Mouse (Mus musculus) heart, postnatal 25 days (tissue): ENCODE data around the gene Unc5c. TPM values are rescaled to one million over a fixed set of nuclear protein-coding genes. Genes with fewer than 3 reads are reported as not detected.

Experiments
- DNase-seq: peaks from one replicate; pipeline ENCODE4 v3.0.0; 2022; ENCODE audit warnings: low spot score
- intact Hi-C: fragments of 180-260 bp; cut with DNase I; formaldehyde crosslinking; loops from one replicate; pipeline ENCODE4 v1.15.1; 2025
- total RNA-seq, 2 experiments: library from RNA; stranded (reverse); gene quantifications; 2 replicates each; pipeline ENCODE4 v1.2.3; 2021

The Unc5c gene
- total RNA-seq, 2 experiments from 2014 or later = 0.16 to 0.25 TPM

DNA sequence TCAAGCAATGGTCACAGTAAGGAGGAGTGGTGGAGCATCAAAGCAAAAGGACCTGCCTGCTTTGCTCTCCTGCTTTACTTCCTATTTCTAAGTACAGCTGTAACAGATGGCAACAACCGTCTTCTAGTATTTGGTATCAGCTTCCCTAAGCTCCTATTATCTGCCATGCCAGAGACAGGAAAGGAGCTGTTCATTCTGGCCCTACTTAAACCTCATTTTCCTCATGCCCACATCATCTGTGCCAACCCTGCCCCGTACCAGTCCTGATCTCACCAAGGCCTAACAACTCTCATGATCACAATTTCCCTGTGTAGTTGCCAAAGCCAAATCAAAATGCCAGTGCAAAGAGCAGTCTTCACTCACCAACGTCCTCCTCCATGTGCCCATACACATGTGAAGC lies 226.4 kb downstream of the Unc5c start:
- DNase-seq = no peak
- intact Hi-C loops = no loop called here

DNA sequence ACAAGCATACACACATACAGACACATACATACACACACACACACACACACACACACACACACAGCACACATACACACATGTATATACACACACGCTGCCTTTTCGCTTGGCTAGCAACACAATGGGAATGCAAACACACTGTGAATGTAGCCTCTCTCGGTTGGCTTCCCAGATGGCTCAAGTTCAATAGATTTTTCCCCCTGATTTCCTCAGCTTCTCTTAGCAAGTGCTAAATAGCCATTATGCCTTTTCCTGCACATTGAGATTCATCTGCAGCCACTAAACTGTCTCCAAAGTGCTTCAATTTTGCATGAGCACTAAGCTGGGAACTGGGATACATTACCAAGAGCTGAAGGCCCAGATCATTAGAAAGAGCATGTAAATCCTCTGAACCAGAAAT lies 226.8 kb downstream of the Unc5c start:
- intact Hi-C loops = no loop called here
- no peak for DNase-seq

DNA sequence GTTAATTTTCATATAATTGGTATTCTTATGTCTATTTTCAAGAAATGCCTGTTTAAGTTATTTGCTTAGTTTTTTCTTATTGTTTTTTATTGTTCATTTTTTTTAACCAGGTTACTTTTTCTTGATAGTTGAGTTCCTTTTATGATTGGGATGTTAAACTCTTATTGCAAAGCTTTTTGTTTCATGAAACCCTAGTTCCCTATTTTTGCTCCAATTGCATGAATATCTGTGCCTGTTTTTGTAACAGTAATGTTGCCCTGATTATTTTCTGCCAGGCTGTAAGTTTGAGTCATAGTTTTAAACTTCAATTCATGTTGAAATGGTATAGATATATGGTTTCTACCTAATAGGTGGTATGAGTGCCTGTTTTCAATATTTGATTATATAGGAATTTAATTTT lies 234.2 kb downstream of the Unc5c start:
- DNase-seq = no peak
- intact Hi-C loops = no loop called here

DNA sequence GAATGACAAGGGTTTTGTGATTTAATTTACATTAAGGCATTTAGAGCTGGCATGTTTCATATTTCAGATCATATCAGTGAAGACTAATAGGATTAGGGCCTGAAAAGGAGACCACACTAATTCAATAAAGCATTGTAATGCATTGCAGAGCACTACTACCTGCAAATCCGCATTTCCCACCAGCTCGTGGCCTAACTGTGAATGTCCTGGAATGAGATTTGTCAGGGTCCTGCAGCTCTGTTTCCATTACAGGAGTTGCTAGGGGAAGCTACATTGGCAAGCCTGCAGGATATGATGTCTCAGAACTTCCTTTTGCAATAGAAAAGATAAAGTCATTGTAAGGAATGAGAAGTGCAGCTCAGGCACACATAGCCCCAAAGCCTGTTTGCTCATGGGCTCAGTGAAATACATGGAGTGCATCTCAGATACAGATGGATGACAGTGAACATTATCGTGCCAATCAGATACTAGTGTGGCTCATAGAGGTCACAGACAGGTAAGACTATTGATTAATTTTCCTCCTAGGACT lies 236.4 kb downstream of the Unc5c start:
- no peak for DNase-seq

DNA sequence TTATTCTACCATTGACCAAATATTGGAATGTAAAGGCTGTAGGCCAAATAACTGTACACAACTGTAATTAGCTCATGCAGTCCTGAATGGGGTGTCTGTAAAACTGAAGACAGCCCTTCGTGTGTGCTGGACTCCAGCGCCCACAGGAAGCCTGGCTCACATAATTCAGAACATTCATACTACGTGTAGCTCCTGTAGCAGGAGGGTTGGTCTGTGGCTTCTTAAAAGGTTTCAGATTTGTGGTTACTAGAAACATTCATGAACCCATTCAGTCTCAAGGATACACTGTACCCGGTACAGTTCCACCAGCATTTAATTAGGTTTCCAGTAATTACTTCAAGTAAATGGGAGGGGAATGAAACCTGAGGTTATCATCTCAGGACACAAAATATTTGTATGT lies 246.6 kb downstream of the Unc5c start:
- intact Hi-C loops = no loop called here
- no peak for DNase-seq

More for the DNA sequence above, 236.4 kb downstream of the Unc5c start:
- intact Hi-C loops = no loop called here

DNA sequence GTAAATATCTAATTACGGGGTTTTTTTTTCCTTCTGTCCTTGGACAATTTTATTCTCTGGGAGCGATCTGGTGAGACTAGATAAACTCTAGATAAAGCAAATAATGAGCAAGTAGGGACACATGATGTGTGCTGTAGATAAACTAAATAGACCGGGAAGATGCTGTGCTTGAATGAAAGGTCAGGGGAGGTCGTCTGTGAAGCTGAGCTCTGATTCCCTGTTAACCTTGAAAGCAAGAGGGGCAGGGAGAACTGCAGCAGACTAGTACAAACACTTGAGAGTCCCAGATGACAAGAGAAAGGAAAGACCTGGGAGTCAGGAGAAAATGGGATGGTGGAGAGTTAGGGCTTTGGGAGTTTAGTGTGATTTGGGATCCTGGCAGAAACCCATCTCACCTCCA lies 251.4 kb downstream of the Unc5c start:
- intact Hi-C loops = no loop called here
- DNase-seq = no peak

DNA sequence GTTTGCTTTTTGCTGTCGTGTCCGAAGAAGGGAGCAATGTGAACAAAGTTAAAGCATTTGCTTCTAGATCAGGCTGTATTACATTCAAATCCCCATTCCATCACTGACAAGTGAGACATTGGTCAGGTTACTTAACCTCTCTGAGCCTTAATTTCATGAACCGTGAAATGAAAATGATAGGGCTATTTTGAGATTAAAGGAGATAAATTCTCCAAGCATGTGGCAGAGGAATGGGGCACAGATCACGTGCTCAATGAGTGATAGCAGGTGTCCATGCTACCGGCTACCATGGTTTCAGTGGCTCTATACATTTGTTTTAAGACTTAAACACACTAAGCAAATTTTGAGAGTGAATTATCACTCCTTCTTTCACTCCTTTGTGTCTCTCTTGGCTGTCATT lies 254.0 kb downstream of the Unc5c start:
- no peak for DNase-seq
- intact Hi-C loops = no loop called here

DNA sequence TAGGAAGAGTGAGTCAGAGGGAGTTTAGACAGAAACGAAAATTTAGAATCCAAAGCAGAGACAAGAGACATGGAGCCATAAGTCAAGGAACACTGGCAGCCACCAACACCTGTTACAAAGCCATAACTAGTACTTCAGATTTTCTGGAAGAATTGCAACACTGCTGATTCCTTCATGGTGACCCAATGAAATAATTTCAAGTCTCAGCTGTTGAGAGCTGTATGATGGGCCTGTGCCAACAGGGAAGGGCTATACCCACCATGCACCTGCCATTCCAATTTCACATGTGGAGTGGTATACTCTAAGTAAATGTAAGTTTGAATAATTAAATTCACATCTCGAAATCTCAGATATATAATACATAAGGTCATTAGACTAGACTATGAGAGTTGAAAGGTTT lies 259.5 kb downstream of the Unc5c start:
- intact Hi-C loops = no loop called here
- DNase-seq = no peak

DNA sequence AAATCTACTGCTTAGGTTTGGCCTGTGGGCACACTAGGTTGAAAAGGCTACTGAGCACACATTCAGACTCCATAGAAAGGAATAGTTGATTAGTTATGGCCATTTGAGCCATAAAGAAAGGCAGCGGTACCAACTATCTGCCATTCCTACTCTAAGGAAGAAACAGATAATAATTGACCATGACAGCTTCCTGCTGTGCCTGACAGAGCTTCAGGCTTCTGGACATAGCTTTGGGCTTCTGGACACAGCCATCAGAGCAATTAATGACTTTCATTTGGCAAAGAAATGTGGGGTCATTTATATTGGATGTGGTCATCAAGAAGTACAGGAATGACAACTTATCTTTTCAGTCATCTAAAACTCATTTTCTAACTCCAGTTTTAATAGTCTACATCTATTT lies 260.4 kb downstream of the Unc5c start:
- DNase-seq = no peak
- intact Hi-C loops = no loop called here

DNA sequence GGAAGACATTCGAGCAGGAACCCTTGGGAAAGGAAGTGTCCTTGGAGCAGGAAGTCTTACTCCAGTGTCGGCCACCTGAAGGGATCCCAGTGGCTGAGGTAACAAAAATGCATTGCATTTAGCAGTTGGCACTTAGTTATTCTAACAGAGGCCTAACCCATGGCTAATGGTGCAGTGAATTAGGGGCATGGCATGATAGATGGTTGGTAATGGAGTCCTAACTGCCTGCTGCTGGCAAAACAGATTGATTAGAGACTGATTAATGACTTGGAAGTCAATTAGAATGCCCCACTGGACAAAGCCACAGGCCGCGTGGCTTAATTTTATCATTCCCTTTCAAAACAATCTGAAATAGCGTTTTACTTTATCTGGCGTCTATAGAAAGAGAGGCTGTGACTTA lies 268.8 kb downstream of the Unc5c start:
- intact Hi-C loops = no loop called here
- no peak for DNase-seq

DNA sequence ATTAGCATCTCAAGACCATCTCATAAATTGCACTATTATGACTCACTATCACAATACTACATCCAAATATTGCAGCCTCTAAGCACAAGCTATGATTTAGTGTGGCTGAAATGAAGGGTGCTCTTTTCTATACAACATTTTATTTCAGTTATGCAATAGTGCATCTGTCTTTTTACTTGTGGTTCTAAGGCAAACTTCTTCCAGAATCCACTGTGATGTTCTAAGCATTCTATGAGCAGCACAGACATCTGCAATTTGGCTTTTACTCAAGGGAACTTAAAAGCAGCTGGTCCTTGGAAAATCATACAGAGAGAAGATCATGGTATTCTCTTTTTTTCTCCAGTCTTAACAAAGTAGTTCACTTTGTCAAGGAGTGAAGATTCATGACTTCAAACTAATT lies 270.3 kb downstream of the Unc5c start:
- no peak for DNase-seq
- intact Hi-C loops = no loop called here

DNA sequence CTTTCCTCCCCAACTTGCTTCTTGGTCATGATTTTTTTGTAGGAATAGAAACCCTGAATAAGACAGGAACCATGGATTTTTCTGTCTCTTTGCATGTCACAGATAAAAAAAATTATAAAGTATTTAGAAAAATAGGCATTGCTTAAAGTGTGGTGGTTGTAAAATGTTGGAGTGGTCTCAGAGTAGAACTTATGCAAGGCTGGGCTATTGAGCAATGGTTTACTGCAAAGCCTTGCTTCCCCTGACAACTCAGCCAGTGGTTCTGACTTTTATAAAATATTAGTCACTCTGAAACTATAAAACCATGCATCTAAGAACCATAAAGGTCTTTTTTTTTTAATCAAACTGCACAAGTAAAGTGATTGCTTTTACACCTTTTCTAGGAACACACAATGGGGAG lies 280.3 kb downstream of the Unc5c start:
- intact Hi-C loops = no loop called here
- no peak for DNase-seq

DNA sequence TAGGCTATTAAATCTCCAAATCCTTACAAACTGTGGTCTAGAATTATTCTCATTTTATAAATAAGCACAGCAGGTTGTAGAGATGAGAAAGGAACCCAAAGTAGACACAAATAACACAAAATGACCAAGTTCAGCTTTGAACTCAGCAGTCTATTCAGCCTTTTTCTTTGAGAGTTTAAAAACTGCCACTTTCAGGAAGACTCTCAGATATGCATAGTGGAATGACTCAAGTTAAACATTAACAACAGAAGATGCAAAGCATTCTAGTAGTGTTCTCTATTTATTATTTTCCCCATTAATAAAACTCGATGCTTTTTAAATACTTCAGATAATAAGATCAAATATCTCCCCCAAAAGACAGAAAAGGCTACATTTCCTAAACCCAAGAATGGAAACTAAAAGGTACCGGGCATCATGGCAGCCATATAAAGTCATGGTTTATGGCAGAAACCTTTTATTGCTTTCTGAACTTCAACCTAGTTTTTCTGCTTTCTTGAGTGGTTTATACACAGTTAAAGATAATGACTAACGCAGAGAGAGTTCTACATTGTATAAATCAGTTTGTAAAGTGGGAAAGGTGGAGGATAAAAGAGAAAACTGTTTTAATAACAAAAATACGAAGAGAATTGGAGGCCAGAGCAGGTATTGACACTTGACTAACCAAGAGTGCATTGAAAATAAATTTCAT lies 283.8 kb downstream of the Unc5c start:
- intact Hi-C loops = no loop called here
- DNase-seq = no peak

DNA sequence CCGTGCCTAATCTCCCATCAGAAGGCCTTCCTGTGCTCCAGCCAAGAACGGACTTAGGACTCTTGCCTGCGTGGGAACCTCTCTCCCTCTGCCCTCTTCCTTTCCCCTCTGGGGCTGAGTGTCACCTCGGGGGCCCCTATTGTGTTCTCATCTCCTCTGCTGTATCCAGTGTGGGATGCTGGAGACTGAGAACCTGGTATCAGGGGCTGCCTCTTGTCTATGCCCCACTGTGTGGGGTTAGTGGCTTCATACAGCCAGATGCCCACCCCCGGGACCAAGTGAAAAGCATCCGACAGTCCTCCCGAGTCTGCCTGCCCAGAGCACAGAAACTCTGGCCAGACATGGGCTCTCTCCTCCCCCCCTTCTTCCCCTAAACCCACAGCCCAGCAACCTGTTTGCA lies 287.2 kb downstream of the Unc5c start:
- intact Hi-C loops = no loop called here

DNA sequence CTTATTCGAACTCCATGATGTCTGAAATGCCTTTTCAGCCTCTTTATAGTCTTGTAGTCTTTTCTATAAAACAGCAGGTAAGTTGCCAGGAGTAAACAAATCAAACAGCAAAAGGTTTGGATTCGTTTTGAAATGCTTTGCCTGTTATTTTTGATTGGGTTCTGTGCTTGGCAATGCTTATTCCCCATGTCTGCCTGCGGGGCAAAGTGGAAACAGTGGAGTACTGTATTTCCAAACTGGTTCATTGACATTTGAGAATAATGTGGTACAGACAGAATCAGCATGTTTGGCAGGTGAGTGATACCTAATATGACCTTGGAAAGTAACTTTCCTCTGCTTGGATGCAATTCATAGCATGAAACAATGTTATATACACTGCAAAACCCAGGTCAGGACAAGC lies 292.2 kb downstream of the Unc5c start:
- intact Hi-C loops = no loop called here

More for the DNA sequence above, 287.2 kb downstream of the Unc5c start:
- no peak for DNase-seq

DNA sequence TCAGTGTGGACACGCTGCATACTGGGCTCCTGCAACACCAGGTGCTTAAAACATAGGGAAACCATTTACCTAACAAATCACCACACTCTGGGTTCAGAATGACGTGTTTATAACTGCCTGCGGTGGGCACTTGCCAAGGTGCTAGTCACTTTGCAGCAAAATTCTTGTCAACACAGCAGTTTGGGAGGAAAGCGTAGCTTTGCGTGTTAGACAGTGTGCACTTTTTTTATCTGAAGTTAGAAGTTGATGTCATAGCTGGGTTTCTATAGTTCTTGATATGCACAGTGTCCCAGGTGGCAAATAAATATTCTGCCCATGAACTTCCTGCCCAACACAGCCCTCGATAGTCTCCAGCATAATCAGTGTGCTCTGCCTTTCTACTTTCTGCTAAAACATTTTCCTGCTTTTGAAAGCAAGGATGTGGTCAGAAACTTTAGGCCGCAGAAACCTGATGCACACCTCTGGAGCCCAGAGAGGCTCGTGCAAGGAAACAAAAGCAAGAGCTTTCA lies 313.4 kb downstream of the Unc5c start:
- no peak for DNase-seq
- intact Hi-C loops = no loop called here

More for the DNA sequence above, 292.2 kb downstream of the Unc5c start:
- DNase-seq = no peak

DNA sequence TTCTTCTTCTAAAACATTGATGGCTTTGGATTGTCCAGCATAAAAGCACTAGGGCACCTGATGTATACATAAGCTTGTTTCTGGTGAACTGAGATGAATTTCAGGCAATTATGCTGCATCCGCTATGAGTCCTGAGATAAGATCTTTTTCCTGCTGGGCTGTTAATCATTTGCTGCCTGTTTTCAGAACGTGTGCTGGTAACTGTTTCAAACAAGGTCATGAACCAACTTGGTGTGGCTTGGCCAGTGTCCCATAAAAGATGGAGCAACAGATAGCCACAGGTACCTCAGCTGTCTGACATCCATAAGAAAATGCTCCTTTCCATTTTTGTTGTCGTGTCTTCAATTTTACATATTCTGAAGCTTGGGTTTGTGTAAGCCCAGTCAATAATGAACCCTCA lies 314.2 kb downstream of the Unc5c start:
- DNase-seq = no peak
- intact Hi-C loops = no loop called here

DNA sequence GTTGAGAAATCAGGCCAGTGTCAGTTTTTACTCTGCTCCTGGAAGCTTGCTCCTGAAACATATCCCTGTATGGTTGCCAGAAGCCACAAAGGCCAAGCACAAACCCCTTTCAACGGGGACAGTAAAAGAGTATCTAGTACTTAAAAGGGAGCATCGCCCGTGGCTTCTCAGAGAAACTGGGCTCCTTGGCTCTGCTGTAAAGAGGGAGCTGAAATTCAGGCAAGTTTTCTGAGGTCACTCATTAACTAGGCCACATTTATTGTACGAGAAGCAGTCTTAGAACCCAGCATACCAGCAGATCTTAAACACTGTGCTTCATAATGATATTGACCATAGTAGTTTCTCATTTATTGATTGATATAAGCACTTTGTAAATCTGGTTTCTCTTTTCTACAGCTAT lies 317.5 kb downstream of the Unc5c start:
- no peak for DNase-seq
- intact Hi-C loops = no loop called here

DNA sequence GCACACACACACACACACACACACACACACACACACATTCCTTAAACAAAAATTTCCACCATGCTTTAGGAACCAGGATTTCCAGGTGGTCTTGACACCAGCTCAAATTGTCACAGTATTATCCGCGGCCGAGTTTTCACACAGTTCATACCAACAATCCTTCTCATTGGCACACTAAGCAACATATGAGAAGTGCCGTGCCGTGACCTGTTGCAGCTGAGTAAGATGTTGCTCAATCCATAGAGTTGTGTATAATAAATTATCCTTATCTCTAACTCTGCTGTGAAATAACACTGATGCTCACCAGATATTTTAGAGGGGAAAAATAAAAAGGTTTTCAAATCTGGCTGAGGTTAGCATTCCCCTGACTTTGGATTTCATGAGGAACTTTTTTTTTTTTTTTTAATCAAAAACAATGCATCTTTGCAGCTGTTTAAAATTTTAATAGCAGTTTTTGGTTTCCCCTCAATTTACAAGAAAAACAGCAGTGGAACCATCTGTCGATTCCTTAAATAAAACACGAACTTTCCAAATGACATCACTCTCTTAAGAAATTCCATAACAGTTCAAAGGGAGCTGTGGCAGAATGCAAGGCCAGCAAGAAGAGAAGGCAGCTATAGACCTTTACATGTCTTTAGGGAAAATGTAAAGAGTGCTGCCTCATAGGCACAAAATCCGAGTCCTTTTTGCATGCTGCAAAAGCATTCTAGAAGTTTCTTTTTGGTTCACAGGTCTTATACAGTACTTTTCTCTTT lies 326.2 kb downstream of the Unc5c start:
- intact Hi-C loops = no loop called here
- no peak for DNase-seq

DNA sequence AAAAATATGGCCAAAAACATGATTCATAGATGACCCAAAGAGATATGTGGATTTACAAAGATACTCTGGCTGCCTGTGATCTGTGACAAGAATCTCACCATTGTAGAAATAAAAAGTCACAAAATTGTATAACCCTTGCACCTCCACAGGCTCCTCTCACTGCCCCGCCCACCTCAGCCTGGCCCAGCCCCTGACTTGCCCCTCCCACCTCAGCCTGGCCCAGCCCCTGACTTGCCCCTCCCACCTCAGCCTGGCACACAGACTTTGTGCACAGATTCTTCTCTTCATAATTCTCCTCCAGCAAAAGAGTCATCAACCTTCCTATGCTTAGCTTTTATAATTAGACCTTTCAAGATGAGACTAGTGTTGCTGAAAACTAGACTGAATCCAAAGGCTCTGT lies 327.1 kb downstream of the Unc5c start:
- intact Hi-C loops = no loop called here
- DNase-seq = no peak

DNA sequence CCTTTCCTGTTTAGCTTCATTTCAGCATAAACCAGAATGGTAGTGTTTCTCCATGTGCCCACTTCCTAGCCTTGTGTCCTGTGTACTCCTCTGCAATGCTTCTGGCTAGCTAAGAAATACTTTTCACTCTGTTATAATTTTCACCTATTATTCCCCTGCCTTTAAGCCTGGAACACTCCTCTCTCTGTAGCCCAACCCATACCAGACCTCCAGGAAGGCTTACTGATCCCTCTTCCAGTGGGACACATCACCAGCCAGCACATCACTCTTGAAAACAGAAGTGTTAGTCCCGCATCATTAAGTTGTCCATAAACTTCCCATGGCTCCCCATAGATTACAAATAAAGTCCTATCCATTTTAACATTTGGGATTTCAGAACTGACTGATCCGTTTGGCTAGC lies 328.7 kb downstream of the Unc5c start:
- intact Hi-C loops = no loop called here
- DNase-seq = no peak
